Mouse (Mus musculus) ES-Bruce4 (cell line): ENCODE data around the gene Galnt18. TPM values are rescaled to one million over a fixed set of nuclear protein-coding genes. Genes with fewer than 3 reads are reported as not detected.

Experiments
- H3K27ac ChIP-seq: 2 replicates; pipeline ENCODE4 v1.5.1; 2012; ENCODE audit warnings: low read length, inconsistent platforms; ENCODE audit not compliant: insufficient read depth
- H3K27me3 ChIP-seq: 2 replicates; pipeline ENCODE4 v1.6.1; 2012; ENCODE audit warnings: mild to moderate bottlenecking, low read length, inconsistent platforms; ENCODE audit not compliant: control insufficient read depth, poor library complexity, insufficient read depth, severe bottlenecking
- H3K36me3 ChIP-seq: 2 replicates; pipeline ENCODE4 v1.6.1; 2012; ENCODE audit warnings: inconsistent platforms, mild to moderate bottlenecking, low read length, moderate library complexity; ENCODE audit not compliant: control insufficient read depth, poor library complexity, insufficient read depth, severe bottlenecking
- H3K4me1 ChIP-seq: one replicate; pipeline ENCODE4 v1.8.1; 2011; ENCODE audit warnings: low read length; ENCODE audit not compliant: control insufficient read depth, insufficient read depth
- H3K4me3 ChIP-seq: 2 replicates; pipeline ENCODE4 v1.5.1; 2011; ENCODE audit warnings: low read depth, mild to moderate bottlenecking, low read length
- H3K9ac ChIP-seq: 2 replicates; pipeline ENCODE4 v1.6.1; 2012; ENCODE audit warnings: low read depth, mild to moderate bottlenecking, inconsistent platforms; ENCODE audit not compliant: poor library complexity, severe bottlenecking
- H3K9me3 ChIP-seq: replicated peaks from 2 replicates; pipeline ENCODE4 v1.6.1; 2012; ENCODE audit warnings: mild to moderate bottlenecking, low read length, inconsistent platforms; ENCODE audit not compliant: control insufficient read depth, poor library complexity, insufficient read depth, severe bottlenecking
- CTCF ChIP-seq: IDR thresholded peaks from one replicate; pipeline ENCODE4 v1.8.1; 2011; ENCODE audit warnings: low read depth, low read length
- EP300 ChIP-seq: IDR thresholded peaks from 2 replicates; pipeline ENCODE4 v1.6.1; 2011; ENCODE audit warnings: low read depth, low read length; ENCODE audit not compliant: insufficient read depth
- POLR2A ChIP-seq: IDR thresholded peaks from one replicate; pipeline ENCODE4 v1.8.1; 2011; ENCODE audit warnings: low read length; ENCODE audit not compliant: insufficient read depth
- polyA plus RNA-seq: library from polyadenylated mRNA; stranded (reverse); fragments of >200 nt; gene quantifications from 2 replicates; pipeline ENCODE4 v1.2.4, GENCODE M21; 2011; ENCODE audit warnings: low read depth; ENCODE audit not compliant: missing spikeins, insufficient read depth, insufficient read length

Gene Galnt18
- polyA plus RNA-seq, 1 experiment = 2.6 TPM

GRCm38 (mm10) chr7:111708563-111708962 is 71.2 kb downstream of the Galnt18 start:
- Histone ChIP-seq H3K36me3 (no peaks in the 10 kb centered on the region), H3K27ac (no peak overlapping the region), H3K4me3 (no peak overlapping the region), H3K27me3 (no peaks in the 10 kb centered on the region), H3K9me3 (no peaks in the 10 kb centered on the region), H3K9ac (no peak overlapping the region), H3K4me1 (no peaks in the 10 kb centered on the region)
- TF ChIP-seq CTCF = no peak
- TF ChIP-seq POLR2A = no peak
- TF ChIP-seq EP300 = no peak

GRCm38 (mm10) chr7:111702961-111703360 is 76.8 kb downstream of the Galnt18 start:
- TF ChIP-seq EP300 (no peak), POLR2A (no peak), CTCF (no peak)
- Histone ChIP-seq H3K9me3 (no peaks in the 10 kb centered on the region), H3K27ac (no peak overlapping the region), H3K36me3 (no peaks in the 10 kb centered on the region), H3K4me3 (no peak overlapping the region), H3K4me1 (no peaks in the 10 kb centered on the region), H3K9ac (no peak overlapping the region), H3K27me3 (no peaks in the 10 kb centered on the region)

DNA sequence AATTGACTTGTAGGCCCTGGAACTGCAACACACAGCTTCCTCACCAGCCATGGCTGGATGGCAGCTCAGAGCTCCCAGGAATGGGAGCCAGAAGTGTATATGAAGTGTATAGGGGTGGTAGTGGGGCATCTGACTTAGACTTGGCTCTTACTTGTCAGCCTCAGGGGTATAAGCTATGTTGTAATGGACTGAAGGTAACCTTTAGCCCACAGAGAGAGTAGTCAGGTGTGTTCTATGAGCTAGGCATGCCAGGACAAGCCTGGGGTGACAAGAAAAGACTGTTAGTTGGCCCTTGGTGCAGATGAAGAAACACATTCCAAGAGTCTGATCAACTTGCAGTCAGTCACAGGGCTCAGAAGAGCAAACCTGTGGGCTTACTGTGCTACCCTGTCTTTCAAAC is 78.0 kb downstream of the Galnt18 start:
- no peaks in the 10 kb centered on the region for H3K36me3 ChIP-seq
- no peak overlapping the region for H3K9ac ChIP-seq
- H3K27me3 ChIP-seq = no peaks in the 10 kb centered on the region
- H3K4me1 ChIP-seq = no peaks in the 10 kb centered on the region
- H3K4me3 ChIP-seq = no peak overlapping the region
- H3K9me3 ChIP-seq = no peaks in the 10 kb centered on the region
- H3K27ac ChIP-seq = no peak overlapping the region
- no peak for TF ChIP-seq POLR2A

DNA sequence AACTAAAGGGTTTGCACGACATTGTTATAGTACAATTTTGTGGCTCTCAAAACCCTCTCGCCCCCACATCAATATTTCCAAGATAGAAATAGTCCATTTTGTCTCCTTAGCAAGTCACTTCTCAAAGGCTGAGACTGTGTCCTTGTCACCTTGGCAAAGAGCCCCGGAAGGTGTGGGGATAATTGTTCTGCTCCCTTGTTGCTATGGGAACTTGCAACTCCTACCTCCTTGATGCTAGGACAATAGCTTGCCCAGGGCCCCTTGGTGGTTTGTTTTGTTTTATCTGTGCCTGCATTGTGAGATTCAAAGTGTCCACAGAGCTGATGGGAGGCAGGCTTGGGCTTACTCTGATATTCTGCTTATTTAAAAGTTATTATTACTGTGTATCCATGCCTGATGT is 80.3 kb downstream of the Galnt18 start:
- Histone ChIP-seq H3K4me1 (no peaks in the 10 kb centered on the region), H3K9me3 (no peaks in the 10 kb centered on the region), H3K27ac (no peak overlapping the region), H3K36me3 (no peaks in the 10 kb centered on the region), H3K4me3 (no peak overlapping the region), H3K9ac (no peak overlapping the region), H3K27me3 (no peaks in the 10 kb centered on the region)
- no peak for TF ChIP-seq EP300
- TF ChIP-seq CTCF = no peak
- no peak for TF ChIP-seq POLR2A

DNA sequence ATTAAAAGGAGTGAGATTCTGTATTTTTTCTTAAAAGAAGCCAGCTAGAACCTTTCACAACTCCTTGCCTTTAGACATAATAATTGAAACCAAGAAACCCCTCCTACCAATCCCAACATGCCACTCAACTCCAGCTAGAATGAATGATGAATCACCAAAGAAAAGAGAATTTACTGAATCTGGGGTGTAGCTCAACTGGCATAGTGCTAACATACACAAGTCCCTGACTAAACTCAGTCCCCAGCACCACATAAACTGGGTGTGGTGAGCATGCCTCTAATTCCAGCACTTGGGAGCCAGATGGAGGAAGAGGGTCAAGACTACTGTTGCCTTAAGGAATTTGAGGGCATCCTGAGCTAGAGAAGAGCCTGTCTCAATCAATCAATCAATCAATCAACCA is 83.6 kb downstream of the Galnt18 start:
- no peak overlapping the region for H3K27ac ChIP-seq
- H3K36me3 ChIP-seq = no peaks in the 10 kb centered on the region
- no peak overlapping the region for H3K4me3 ChIP-seq
- no peaks in the 10 kb centered on the region for H3K9me3 ChIP-seq
- H3K9ac ChIP-seq = no peak overlapping the region
- TF ChIP-seq CTCF (no peak), POLR2A (no peak), EP300 (no peak)
- H3K4me1 ChIP-seq = no peaks in the 10 kb centered on the region
- H3K27me3 ChIP-seq = no peaks in the 10 kb centered on the region

DNA sequence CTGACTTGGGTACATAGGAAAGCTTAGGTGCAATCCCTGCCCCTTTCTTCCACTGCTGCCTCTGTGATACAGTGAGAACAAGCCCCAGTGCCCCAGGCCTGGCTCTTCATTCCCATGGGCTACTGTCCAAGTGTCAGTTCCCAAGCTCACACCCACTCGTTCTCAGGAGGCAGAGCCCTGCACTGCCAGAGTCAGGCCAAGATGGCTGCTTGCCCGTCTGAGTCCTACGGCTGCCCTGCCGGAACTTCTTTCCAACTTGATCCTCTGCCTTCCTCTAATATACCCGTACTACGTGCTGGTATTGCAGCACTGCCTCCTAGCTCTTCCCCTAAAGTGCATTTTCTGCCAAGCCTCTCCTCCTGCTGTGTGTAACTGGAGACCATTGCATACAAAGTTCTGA is 85.5 kb downstream of the Galnt18 start:
- Histone ChIP-seq H3K36me3 (no peaks in the 10 kb centered on the region), H3K27me3 (no peaks in the 10 kb centered on the region), H3K4me3 (no peak overlapping the region), H3K27ac (no peak overlapping the region), H3K9me3 (no peaks in the 10 kb centered on the region), H3K9ac (no peak overlapping the region), H3K4me1 (no peaks in the 10 kb centered on the region)
- no peak for TF ChIP-seq POLR2A
- TF ChIP-seq EP300 = no peak
- no peak for TF ChIP-seq CTCF
